Mouse (Mus musculus) MEL (cell line): ENCODE data around the gene Avl9. TPM values are rescaled to one million over a fixed set of nuclear protein-coding genes. Genes with fewer than 3 reads are reported as not detected.

ENCODE experiments used
- DNase-seq: peaks from one replicate; pipeline ENCODE4 v3.0.0; 2011; ENCODE audit warnings: low read depth, low spot score
- H3K27ac ChIP-seq: 2 replicates; pipeline ENCODE4 v1.5.1; 2012; ENCODE audit warnings: low read depth, mild to moderate bottlenecking, control low read depth, low read length, moderate library complexity; ENCODE audit not compliant: control insufficient read depth
- H3K27me3 ChIP-seq, 2 experiments: fragments of 150-350 bp in 1 of 2; sonication (generic) in 1 of 2; 2 replicates each; pipeline ENCODE4 v1.6.1; 2012; ENCODE audit warnings: low read length in 2 of 2, mild to moderate bottlenecking in 2 of 2, improper control_type of control experiment in 1 of 2, moderate library complexity in 1 of 2; ENCODE audit not compliant: insufficient read depth in 2 of 2, control insufficient read depth in 1 of 2
- H3K36me3 ChIP-seq, 2 experiments: 2 replicates each; pipeline ENCODE4 v1.6.1; 2012 to 2014; ENCODE audit warnings: low read length in 2 of 2, improper control_type of control experiment in 1 of 2, inconsistent platforms in 1 of 2, mild to moderate bottlenecking in 1 of 2; ENCODE audit not compliant: insufficient read depth in 2 of 2, control insufficient read depth in 1 of 2
- H3K4me1 ChIP-seq, 2 experiments: fragments of 150-350 bp in 1 of 2; sonication (generic) in 1 of 2; 2 replicates each; pipeline ENCODE4 v1.6.1; 2012; ENCODE audit warnings: low read length in 2 of 2, improper control_type of control experiment in 1 of 2, mild to moderate bottlenecking in 1 of 2; ENCODE audit not compliant: insufficient read depth in 2 of 2, control insufficient read depth in 1 of 2
- H3K4me3 ChIP-seq, 2 experiments: fragments of 150-350 bp in 1 of 2; sonication (generic) in 1 of 2; 2 replicates each; pipeline ENCODE4 v1.5.1; 2012; ENCODE audit warnings: low read depth in 2 of 2, low read length in 2 of 2, mild to moderate bottlenecking in 2 of 2, moderate library complexity in 2 of 2, control low read depth in 1 of 2, improper control_type of control experiment in 1 of 2; ENCODE audit not compliant: control insufficient read depth in 1 of 2, insufficient read depth in 1 of 2
- H3K79me2 ChIP-seq: 2 replicates; pipeline ENCODE4 v1.6.1; 2012; ENCODE audit warnings: mild to moderate bottlenecking, low read length, moderate library complexity; ENCODE audit not compliant: control insufficient read depth, poor library complexity, insufficient read depth
- H3K9ac ChIP-seq: 2 replicates; pipeline ENCODE4 v1.6.1; 2012; ENCODE audit warnings: low read depth, mild to moderate bottlenecking, control low read depth, low read length, moderate library complexity; ENCODE audit not compliant: control insufficient read depth, poor library complexity, severe bottlenecking
- H3K9me3 ChIP-seq: fragments of 150-350 bp; sonication (generic); replicated peaks from 2 replicates; pipeline ENCODE4 v1.6.1; 2012; ENCODE audit warnings: mild to moderate bottlenecking, low read length, improper control_type of control experiment, moderate library complexity; ENCODE audit not compliant: insufficient read depth
- BHLHE40 ChIP-seq: IDR thresholded peaks from 2 replicates; pipeline ENCODE4 v1.6.1; 2012; ENCODE audit warnings: low read depth, mild to moderate bottlenecking, inconsistent platforms, low read length, improper control_type of control experiment, borderline replicate concordance
- EP300 ChIP-seq, 2 experiments: IDR thresholded peaks; 2 replicates each; pipeline ENCODE4 v1.6.1; 2011; ENCODE audit warnings: improper control_type of control experiment in 2 of 2, low read length in 2 of 2, low read depth in 1 of 2, mild to moderate bottlenecking in 1 of 2
- ETS1 ChIP-seq: IDR thresholded peaks from 2 replicates; pipeline ENCODE4 v1.6.1; 2012; ENCODE audit warnings: low read depth, mild to moderate bottlenecking, inconsistent platforms, low read length, improper control_type of control experiment, moderate library complexity
- GABPA ChIP-seq: IDR thresholded peaks from 2 replicates; pipeline ENCODE4 v1.6.1; 2012; ENCODE audit warnings: low read depth, mild to moderate bottlenecking, inconsistent platforms, low read length, improper control_type of control experiment, moderate library complexity
- GATA1 ChIP-seq: IDR thresholded peaks from 2 replicates; pipeline ENCODE4 v1.6.1; 2011; ENCODE audit warnings: low read depth, low read length, improper control_type of control experiment
- KAT2A ChIP-seq: conservative IDR thresholded peaks from 2 replicates; pipeline ENCODE4 v1.6.1; 2012; ENCODE audit warnings: low read depth, low read length, improper control_type of control experiment, inconsistent platforms
- MAX ChIP-seq: IDR thresholded peaks from 2 replicates; pipeline ENCODE4 v1.6.1; 2011; ENCODE audit warnings: low read length, improper control_type of control experiment
- MAZ ChIP-seq: IDR thresholded peaks from 2 replicates; pipeline ENCODE4 v1.6.1; 2012; ENCODE audit warnings: low read depth, mild to moderate bottlenecking, inconsistent platforms, low read length, improper control_type of control experiment
- MEF2A ChIP-seq: IDR thresholded peaks from 2 replicates; pipeline ENCODE4 v1.6.1; 2014; ENCODE audit warnings: low read depth, mild to moderate bottlenecking, inconsistent platforms, low read length, improper control_type of control experiment; ENCODE audit not compliant: poor library complexity, insufficient replicate concordance, severe bottlenecking; ENCODE audit errors: extremely low read depth
- MYB ChIP-seq: IDR thresholded peaks from 2 replicates; pipeline ENCODE4 v1.6.1; 2011; ENCODE audit warnings: mild to moderate bottlenecking, low read depth, low read length, improper control_type of control experiment
- NELFE ChIP-seq: IDR thresholded peaks from 2 replicates; pipeline ENCODE4 v1.6.1; 2011; ENCODE audit warnings: low read depth, low read length, improper control_type of control experiment
- NRF1 ChIP-seq: IDR thresholded peaks from 2 replicates; pipeline ENCODE4 v1.6.1; 2014; ENCODE audit warnings: low read depth, mild to moderate bottlenecking, inconsistent platforms, low read length, improper control_type of control experiment, moderate library complexity; ENCODE audit not compliant: poor library complexity, insufficient read depth, severe bottlenecking
- POLR2A ChIP-seq, 2 experiments: IDR thresholded peaks; 2 replicates each; pipeline ENCODE4 v1.6.1; 2011 to 2012; ENCODE audit warnings: low read length in 2 of 2, mild to moderate bottlenecking in 2 of 2, control low read depth in 1 of 2, improper control_type of control experiment in 1 of 2, low read depth in 1 of 2, moderate library complexity in 1 of 2; ENCODE audit not compliant: control insufficient read depth in 1 of 2, insufficient read depth in 1 of 2, poor library complexity in 1 of 2
- SIN3A ChIP-seq: IDR thresholded peaks from 2 replicates; pipeline ENCODE4 v1.6.1; 2012; ENCODE audit warnings: low read length, improper control_type of control experiment, inconsistent platforms
- SMC3 ChIP-seq: IDR thresholded peaks from 2 replicates; pipeline ENCODE4 v1.6.1; 2011; ENCODE audit warnings: low read depth, low read length, improper control_type of control experiment
- TBP ChIP-seq: IDR thresholded peaks from 2 replicates; pipeline ENCODE4 v1.8.0; 2011; ENCODE audit warnings: low read depth, low read length, improper control_type of control experiment
- TCF12 ChIP-seq: IDR thresholded peaks from 2 replicates; pipeline ENCODE4 v1.6.1; 2014; ENCODE audit warnings: low read depth, mild to moderate bottlenecking, inconsistent platforms, low read length, improper control_type of control experiment, moderate library complexity
- UBTF ChIP-seq: IDR thresholded peaks from 2 replicates; pipeline ENCODE4 v1.6.1; 2012; ENCODE audit warnings: low read depth, mild to moderate bottlenecking, inconsistent platforms, low read length, improper control_type of control experiment, moderate library complexity, borderline replicate concordance; ENCODE audit not compliant: insufficient read depth
- USF1 ChIP-seq: IDR thresholded peaks from 2 replicates; pipeline ENCODE4 v1.6.1; 2014; ENCODE audit warnings: low read depth, mild to moderate bottlenecking, inconsistent platforms, low read length, improper control_type of control experiment, moderate library complexity
- ZC3H11A ChIP-seq: IDR thresholded peaks from 2 replicates; pipeline ENCODE4 v1.6.1; 2012; ENCODE audit warnings: low read depth, mild to moderate bottlenecking, inconsistent platforms, low read length, improper control_type of control experiment
- ZKSCAN1 ChIP-seq: IDR thresholded peaks from 2 replicates; pipeline ENCODE4 v1.6.1; 2012; ENCODE audit warnings: low read depth, mild to moderate bottlenecking, inconsistent platforms, low read length, improper control_type of control experiment, moderate library complexity
- ZMIZ1 ChIP-seq: IDR thresholded peaks from 2 replicates; pipeline ENCODE4 v1.6.1; 2012; ENCODE audit warnings: low read depth, mild to moderate bottlenecking, inconsistent platforms, low read length, improper control_type of control experiment, moderate library complexity
- polyA plus RNA-seq, 2 experiments: library from polyadenylated mRNA; stranded (reverse) in 1 of 2; unstranded in 1 of 2; fragments of >175 nt in 1 of 2; fragments of >200 nt in 1 of 2; gene quantifications; 2 replicates each; pipeline versions ENCODE4 v1.2.1 to v1.2.4; 2012; ENCODE audit warnings: low replicate concordance in 2 of 2, low read depth in 1 of 2; ENCODE audit not compliant: insufficient read length in 2 of 2, insufficient read depth in 1 of 2, missing spikeins in 1 of 2
- total RNA-seq: library from RNA; depleted of rRNA; stranded (reverse); fragments of 300-350 nt; gene quantifications from 2 replicates; pipeline ENCODE4 v1.2.3, GENCODE M21; 2012

The Avl9 gene
- total and polyA plus RNA-seq, 3 experiments, result 7.7 to 7.9 TPM; not detected in 1

DNA sequence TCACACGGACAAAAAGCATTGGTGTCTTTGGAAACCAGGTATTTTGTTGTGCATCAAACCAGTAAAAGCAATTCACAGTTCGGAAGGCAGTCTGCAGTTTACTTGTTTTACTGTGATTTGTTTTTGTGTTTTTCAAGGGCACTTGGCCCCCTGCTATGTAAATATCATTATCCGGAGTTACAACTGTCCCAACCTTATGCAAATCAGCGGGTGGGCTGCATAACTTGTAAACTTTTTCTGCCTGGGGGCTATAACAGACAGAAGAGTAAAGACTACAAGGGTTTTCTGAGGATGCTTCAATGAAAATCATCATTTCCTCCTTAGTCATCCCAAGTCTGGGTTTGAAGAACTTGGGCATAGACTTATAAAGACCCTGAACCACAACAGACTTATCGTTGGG lies 64.9 kb downstream of the Avl9 start:
- Histone ChIP-seq H3K9ac (no peak overlapping the region), H3K79me2 (peaks cover 19% of the 10 kb centered on the region), H3K9me3 (no peaks in the 10 kb centered on the region), H3K27me3 (no peaks in the 10 kb centered on the region), H3K27ac (no peak overlapping the region), H3K4me1 (no peaks in the 10 kb centered on the region), H3K4me3 (no peak overlapping the region), H3K36me3 (peaks cover 8 to 36% of the 10 kb centered on the region in 2 experiments)
- DNase-seq, result no peak
- no peak for TF ChIP-seq ZC3H11A
- no peak for TF ChIP-seq SIN3A
- no peak for TF ChIP-seq MYB
- no peak for TF ChIP-seq GATA1
- TF ChIP-seq EP300 (IDR thresholded peaks at IDR 0.05; ENCODE audit: low read depth in 1 of 2, low read length in 2 of 2), result no peak
- no peak for TF ChIP-seq NELFE
- no peak for TF ChIP-seq ZMIZ1
- no peak for TF ChIP-seq NRF1
- TF ChIP-seq BHLHE40, result no peak
- no peak for TF ChIP-seq MEF2A
- TF ChIP-seq TBP, result no peak
- no peak for TF ChIP-seq MAX
- no peak for TF ChIP-seq UBTF
- TF ChIP-seq ZKSCAN1, result no peak

DNA sequence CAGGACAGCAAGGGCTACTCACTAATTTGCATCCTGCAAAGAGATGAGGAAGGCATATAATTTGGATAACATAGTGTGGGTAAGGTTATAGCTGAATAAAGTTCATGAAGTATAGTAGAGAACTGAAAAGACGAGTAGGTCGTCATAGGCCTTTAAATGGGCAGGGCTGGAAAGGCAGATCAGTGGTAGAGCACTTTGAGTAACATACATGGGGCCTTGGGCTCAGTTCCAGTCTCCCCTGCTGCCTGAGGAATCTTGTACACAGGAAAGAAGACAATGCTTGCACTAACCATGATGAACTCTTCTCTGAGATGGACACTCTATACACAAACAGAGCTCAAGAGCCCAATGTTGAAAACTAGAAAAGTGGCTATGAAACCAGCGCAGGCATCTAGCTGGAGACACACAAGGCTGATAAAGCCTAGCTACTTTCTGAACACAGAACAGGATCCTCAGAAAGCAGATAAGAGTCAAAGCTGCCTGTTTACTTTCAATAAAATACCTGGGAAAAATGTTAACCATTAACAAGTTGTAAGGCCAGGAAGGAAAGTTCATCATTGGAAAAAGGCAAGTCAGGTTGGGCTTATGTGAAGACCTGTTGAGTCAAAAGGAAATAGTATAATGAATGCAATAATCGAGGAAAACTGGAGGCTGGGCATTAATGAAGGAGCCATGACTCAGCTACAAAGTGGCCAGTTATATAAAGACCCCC lies 69.0 kb downstream of the Avl9 start:
- TF ChIP-seq ZKSCAN1 (no peak), MAZ (no peak), GABPA (no peak), ZMIZ1 (no peak), SMC3 (no peak), POLR2A (IDR thresholded peaks at IDR 0.05; ENCODE audit: control insufficient read depth in 1 of 2, insufficient read depth in 1 of 2, low read depth in 1 of 2, low read length in 2 of 2, poor library complexity in 1 of 2) (no peak), ETS1 (no peak), TBP (no peak), USF1 (no peak), EP300 (IDR thresholded peaks at IDR 0.05; ENCODE audit: low read depth in 1 of 2, low read length in 2 of 2) (no peak), ZC3H11A (no peak), KAT2A (no peak), MYB (no peak), TCF12 (no peak)
- Histone ChIP-seq H3K9ac (no peak overlapping the region), H3K27ac (no peak overlapping the region), H3K36me3 (peaks cover 32 to 47% of the 10 kb centered on the region in 2 experiments), H3K9me3 (no peaks in the 10 kb centered on the region), H3K27me3 (no peaks in the 10 kb centered on the region), H3K4me1 (peaks cover 4 to 6% of the 10 kb centered on the region in 2 experiments), H3K4me3 (no peak overlapping the region), H3K79me2 (peaks cover 52% of the 10 kb centered on the region)
- no peak for DNase-seq
